Mouse (Mus musculus): ENCODE measurements around the gene Nemf. TPM values are rescaled to one million over a fixed set of nuclear protein-coding genes. Genes with fewer than 3 reads are reported as not detected.
"Not testable (repeated sequence)": the region's sequence is repeated elsewhere in the genome, so short reads cannot be mapped to it uniquely, and the experiment has no call there.

Nemf gene
- total and polyA plus RNA-seq, 2 experiments from 2014 or later = 23.2 to 45.7 TPM

- no peak for ATAC-seq (ENCODE audit: insufficient read depth, low read depth)
- no peaks in the 10 kb centered on the region for H3K27me3 ChIP-seq (ENCODE audit: control insufficient read depth, insufficient read depth, low read length)
- no peaks in the 10 kb centered on the region for H3K9me3 ChIP-seq (replicated peaks; ENCODE audit: control insufficient read depth, low read length)
- H3K27ac ChIP-seq (ENCODE audit: low read depth) = no peak overlapping the region
- no peaks in the 10 kb centered on the region for H3K4me1 ChIP-seq (ENCODE audit: control insufficient read depth, insufficient read depth)
- no peak overlapping the region for H3K4me2 ChIP-seq (ENCODE audit: low read depth, low read length)
- DNase-seq (ENCODE audit: low spot score) = no peak
- H3K36me3 ChIP-seq (replicated peaks; ENCODE audit: control insufficient read depth, insufficient read depth, low read length) = no peaks in the 10 kb centered on the region
- WGBS = 62% methylated on average over 6 of the region's 6 CpGs
- TF ChIP-seq CTCF (IDR thresholded peaks at IDR 0.05; ENCODE audit: low read depth) = no peak
- TF ChIP-seq EP300 (IDR thresholded peaks at IDR 0.05; ENCODE audit: low read depth) = no peak
- H3K9ac ChIP-seq (replicated peaks; ENCODE audit: low read depth, low read length) = no peak overlapping the region
- no peak overlapping the region for H3K4me3 ChIP-seq (ENCODE audit: low read depth, low read length)
These were observed 28.7 kb upstream of the Nemf start for GRCm38 (mm10) chr12:69385542-69386280.

- TF ChIP-seq EP300 (IDR thresholded peaks at IDR 0.05; ENCODE audit: low read depth) = no peak
- TF ChIP-seq CTCF (IDR thresholded peaks at IDR 0.05; ENCODE audit: low read depth) = no peak
- Histone ChIP-seq H3K9ac (replicated peaks; ENCODE audit: low read depth, low read length) (no peak overlapping the region), H3K27me3 (ENCODE audit: control insufficient read depth, insufficient read depth, low read length) (no peaks in the 10 kb centered on the region), H3K4me2 (ENCODE audit: low read depth, low read length) (no peak overlapping the region), H3K36me3 (replicated peaks; ENCODE audit: control insufficient read depth, insufficient read depth, low read length) (no peaks in the 10 kb centered on the region), H3K4me3 (ENCODE audit: low read depth, low read length) (no peak overlapping the region), H3K9me3 (replicated peaks; ENCODE audit: control insufficient read depth, low read length) (no peaks in the 10 kb centered on the region), H3K4me1 (ENCODE audit: control insufficient read depth, insufficient read depth) (no peaks in the 10 kb centered on the region), H3K27ac (ENCODE audit: low read depth) (no peak overlapping the region)
- no peak for ATAC-seq (ENCODE audit: insufficient read depth, low read depth)
- 96% methylated on average over 5 of the region's 5 CpGs for WGBS
- no peak for DNase-seq (ENCODE audit: low spot score)
These were observed 27.6 kb upstream of the Nemf start for GRCm38 (mm10) chr12:69384606-69385005.

DNA sequence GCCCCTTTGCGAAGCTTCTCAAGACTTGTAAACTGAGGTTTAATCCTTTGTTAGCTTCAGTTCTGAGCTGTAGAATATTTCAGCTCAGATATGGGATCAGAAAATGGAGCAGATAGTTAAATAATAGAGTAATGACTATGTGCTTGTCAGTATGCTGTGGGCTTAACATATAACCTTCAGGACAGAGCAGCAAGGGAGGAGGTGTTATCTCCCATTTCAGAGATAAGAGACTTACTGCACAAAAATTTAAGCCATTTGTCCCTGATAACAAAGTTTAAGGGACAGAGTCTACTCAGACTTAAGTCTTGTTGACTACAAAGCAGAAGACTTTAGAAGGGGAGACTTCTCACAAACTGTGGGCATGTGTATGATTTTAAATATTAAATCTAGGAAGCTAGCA lies 25.9 kb upstream of the Nemf start:
- H3K9me3 ChIP-seq (replicated peaks; ENCODE audit: control insufficient read depth, low read length) = no peaks in the 10 kb centered on the region
- H3K4me2 ChIP-seq (ENCODE audit: low read depth, low read length) = no peak overlapping the region
- peaks cover 5% of the 10 kb centered on the region; the same call in 1 of the 2 replicates for H3K4me1 ChIP-seq (ENCODE audit: control insufficient read depth, insufficient read depth)
- H3K36me3 ChIP-seq (replicated peaks; ENCODE audit: control insufficient read depth, insufficient read depth, low read length) = no peaks in the 10 kb centered on the region
- no peak overlapping the region for H3K27ac ChIP-seq (ENCODE audit: low read depth)
- H3K27me3 ChIP-seq (ENCODE audit: control insufficient read depth, insufficient read depth, low read length) = no peaks in the 10 kb centered on the region
- TF ChIP-seq CTCF (IDR thresholded peaks at IDR 0.05; ENCODE audit: low read depth) (no peak), EP300 (IDR thresholded peaks at IDR 0.05; ENCODE audit: low read depth) (no peak)
- DNase-seq (ENCODE audit: low spot score) (no peak), ATAC-seq (ENCODE audit: insufficient read depth, low read depth) (no peak)
- H3K9ac ChIP-seq (replicated peaks; ENCODE audit: low read depth, low read length) = no peak overlapping the region
- WGBS = 72% methylated on average over 1 of the region's 1 CpGs
- no peak overlapping the region for H3K4me3 ChIP-seq (ENCODE audit: low read depth, low read length)

- no peak for TF ChIP-seq CTCF (IDR thresholded peaks at IDR 0.05; ENCODE audit: low read depth)
- no peak for TF ChIP-seq EP300 (IDR thresholded peaks at IDR 0.05; ENCODE audit: low read depth)
- H3K36me3 ChIP-seq (replicated peaks; ENCODE audit: control insufficient read depth, insufficient read depth, low read length) = no peaks in the 10 kb centered on the region
These were observed 21.8 kb upstream of the Nemf start for GRCm38 (mm10) chr12:69378558-69379454.

DNA sequence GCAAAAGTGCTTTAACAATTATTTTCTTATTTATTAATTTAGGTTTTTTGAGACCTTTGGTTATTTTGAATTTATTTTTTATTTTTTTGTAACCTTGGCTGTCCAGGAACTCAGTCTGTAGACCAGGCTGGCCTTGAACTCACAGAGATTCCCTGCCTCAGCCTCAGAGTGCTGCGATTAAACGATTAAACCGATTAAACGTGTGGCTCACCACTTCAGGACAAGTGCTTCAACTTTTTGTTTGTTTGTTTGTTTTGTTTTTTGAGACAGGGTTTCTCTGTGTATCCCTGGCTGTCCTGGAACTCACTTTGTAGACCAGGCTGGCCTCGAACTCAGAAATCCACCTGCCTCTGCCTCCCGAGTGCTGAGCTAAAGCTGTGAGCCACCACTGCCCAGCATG lies 20.7 kb upstream of the Nemf start:
- not testable (repeated sequence) for H3K9me3 ChIP-seq (replicated peaks; ENCODE audit: control insufficient read depth, low read length); ATAC-seq (ENCODE audit: insufficient read depth, low read depth); H3K27ac ChIP-seq (ENCODE audit: low read depth); H3K4me2 ChIP-seq (ENCODE audit: low read depth, low read length); H3K27me3 ChIP-seq (ENCODE audit: control insufficient read depth, insufficient read depth, low read length); H3K9ac ChIP-seq (replicated peaks; ENCODE audit: low read depth, low read length); H3K36me3 ChIP-seq (replicated peaks; ENCODE audit: control insufficient read depth, insufficient read depth, low read length); DNase-seq (ENCODE audit: low spot score); H3K4me3 ChIP-seq (ENCODE audit: low read depth, low read length)
- H3K4me1 ChIP-seq (ENCODE audit: control insufficient read depth, insufficient read depth) = peaks cover 18% of the 10 kb centered on the region; the same call in 1 of the 2 replicates
- WGBS = 90% methylated on average over 6 of the region's 6 CpGs

More at GRCm38 (mm10) chr12:69378558-69379454, 21.8 kb upstream of the Nemf start:
- Histone ChIP-seq H3K27ac (ENCODE audit: low read depth) (peak overlapping the region; percentile 14; the same call in 1 of the 2 replicates), H3K27me3 (ENCODE audit: control insufficient read depth, insufficient read depth, low read length) (no peaks in the 10 kb centered on the region), H3K9me3 (replicated peaks; ENCODE audit: control insufficient read depth, low read length) (no peaks in the 10 kb centered on the region), H3K9ac (replicated peaks; ENCODE audit: low read depth, low read length) (no peak overlapping the region), H3K4me2 (ENCODE audit: low read depth, low read length) (no peak overlapping the region), H3K4me1 (ENCODE audit: control insufficient read depth, insufficient read depth) (peaks cover 18% of the 10 kb centered on the region; the same call in 1 of the 2 replicates), H3K4me3 (ENCODE audit: low read depth, low read length) (no peak overlapping the region)
- WGBS = 72% methylated on average over 11 of the region's 11 CpGs
- ATAC-seq (ENCODE audit: insufficient read depth, low read depth) (no peak), DNase-seq (ENCODE audit: low spot score) (no peak)

All from heart, postnatal 0 days (tissue).